Comparison of ENCODE assay signal across 8 mouse cellular contexts in the genomic region with DNA sequence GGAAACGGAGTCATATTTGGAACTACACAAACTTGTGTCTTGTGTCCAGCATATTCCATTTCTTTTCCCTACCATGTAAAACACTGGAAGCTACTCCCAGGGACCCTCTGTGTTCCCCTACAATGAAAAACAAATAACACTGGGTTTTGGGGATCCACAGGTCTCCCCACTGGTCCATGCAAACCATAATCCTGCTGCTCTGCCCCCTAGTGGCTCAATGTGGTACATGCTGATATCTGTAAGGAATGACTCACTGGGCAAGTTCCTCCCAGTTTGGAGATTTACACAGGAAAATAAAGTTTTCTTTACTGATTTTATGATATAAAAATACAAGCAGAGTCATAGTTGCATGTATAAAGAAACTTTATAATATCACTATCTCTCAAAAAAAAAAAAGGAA.
A peak's percentile ranks its signal among the peaks of the same experiment; 100 is the strongest.
DNase-seq lines count a peak whose midpoint lies in the region; ATAC-seq and TF ChIP-seq lines count a peak whose summit lies in the region.

No protein-coding gene starts in this region.

- H3K79me3 ChIP-seq in C2C12 (ENCODE audit: low read depth), result peaks cover 23% of the 10 kb centered on the region

- peak; percentile 27 for DNase-seq in heart, adult 8-10 months (ENCODE audit: low spot score)
- DNase-seq in adrenal gland, postnatal 36 days, result peak; percentile 57 to 62
- peak; percentile 23 for DNase-seq in liver, adult 2 months (ENCODE audit: extremely low read depth, low read depth, low spot score)
- peak; percentile 47 for DNase-seq in testis, postnatal 10 days (ENCODE audit: low spot score)
- no peak for DNase-seq in frontal cortex, postnatal 36 days (ENCODE audit: low spot score in 2 of 2)
- DNase-seq in forebrain, embryonic 10.5 days (ENCODE audit: extremely low spot score, low spot score), result no peak

- no peaks in the 10 kb centered on the region for H3K27me3 ChIP-seq in heart, embryonic 11.5 days (ENCODE audit: control insufficient read depth, insufficient read depth, low read length)
- H3K27me3 ChIP-seq in C2C12 (ENCODE audit: control insufficient read depth, insufficient read depth, insufficient read length), result no peaks in the 10 kb centered on the region
- no peaks in the 10 kb centered on the region for H3K27me3 ChIP-seq in liver, adult 2 months (ENCODE audit: control insufficient read depth, insufficient read depth, low read length)
- no peaks in the 10 kb centered on the region for H3K27me3 ChIP-seq in forebrain, embryonic 10.5 days (ENCODE audit: poor library complexity, severe bottlenecking)

- H3K4me3 ChIP-seq in heart, embryonic 11.5 days (ENCODE audit: low read depth, low read length), result no peak overlapping the region
- no peak overlapping the region for H3K4me3 ChIP-seq in C2C12 (ENCODE audit: insufficient read depth, poor library complexity, severe bottlenecking)
- H3K4me3 ChIP-seq in liver, adult 2 months (ENCODE audit: insufficient read depth, low read depth, low read length), result no peak overlapping the region
- no peak overlapping the region for H3K4me3 ChIP-seq in forebrain, embryonic 10.5 days

- TF ChIP-seq CTCF in C2C12 (IDR thresholded peaks at IDR 0.05; ENCODE audit: control insufficient read depth, insufficient read depth, insufficient read length), result peak; percentile 20
- TF ChIP-seq CTCF in liver, adult 2 months (IDR thresholded peaks at IDR 0.05; ENCODE audit: low read depth, low read length), result peak; percentile 47; the same call in 1 of the 2 replicates

- no peak overlapping the region for H3K9ac ChIP-seq in heart, embryonic 11.5 days (ENCODE audit: low read depth, low read length)
- no peak overlapping the region for H3K9ac ChIP-seq in liver, adult 2 months (ENCODE audit: low read depth, low read length)

- no peaks in the 10 kb centered on the region for H3K9me3 ChIP-seq in heart, embryonic 11.5 days (replicated peaks; ENCODE audit: control insufficient read depth, low read length)
- H3K9me3 ChIP-seq in forebrain, embryonic 10.5 days, result no peaks in the 10 kb centered on the region

- no peak overlapping the region for H3ac ChIP-seq in C2C12 (ENCODE audit: control insufficient read depth, insufficient read length, low read depth)

- TF ChIP-seq POLR2A in liver, adult 2 months (IDR thresholded peaks at IDR 0.05; ENCODE audit: extremely low read depth, insufficient read depth, low read length), result no peak

- 0 out of 2 replicates have a peak, but pooled peaks cover 2% of the 10 kb centered on the region for H3K36me3 ChIP-seq in heart, embryonic 11.5 days (ENCODE audit: control insufficient read depth, insufficient read depth, low read length)
- no peaks in the 10 kb centered on the region for H3K36me3 ChIP-seq in C2C12 (ENCODE audit: control insufficient read depth, insufficient read depth)
- no peaks in the 10 kb centered on the region for H3K36me3 ChIP-seq in liver, adult 2 months (ENCODE audit: control insufficient read depth, insufficient read depth, low read length)
- peaks cover 10% of the 10 kb centered on the region for H3K36me3 ChIP-seq in forebrain, embryonic 10.5 days (replicated peaks)

- H3K27ac ChIP-seq in heart, embryonic 11.5 days (ENCODE audit: low read depth, low read length), result no peak overlapping the region
- no peak overlapping the region for H3K27ac ChIP-seq in liver, adult 2 months (replicated peaks; ENCODE audit: insufficient read depth, low read depth, low read length)
- H3K27ac ChIP-seq in forebrain, embryonic 10.5 days, result no peak overlapping the region

- ATAC-seq in heart, embryonic 11.5 days (replicated peaks; ENCODE audit: insufficient number of reproducible peaks, low FRiP score, low TSS enrichment), result no peak

- peaks cover 70% of the 10 kb centered on the region for H3K79me2 ChIP-seq in C2C12 (ENCODE audit: control insufficient read depth, insufficient read depth)
- no peaks in the 10 kb centered on the region for H3K79me2 ChIP-seq in liver, adult 2 months (ENCODE audit: control insufficient read depth, insufficient read depth, low read length)

- WGBS in heart, embryonic 11.5 days (ENCODE audit: insufficient replicate concordance), result 92% methylated on average over 1 of the region's 1 CpGs
- WGBS in liver, adult 2 months, result 100% methylated on average over 1 of the region's 1 CpGs
- 100% methylated on average over 1 of the region's 1 CpGs for WGBS in forebrain, embryonic 10.5 days

- peaks cover 44% of the 10 kb centered on the region for H3K4me1 ChIP-seq in heart, embryonic 11.5 days (ENCODE audit: control insufficient read depth, insufficient read depth, low read length)
- no peaks in the 10 kb centered on the region for H3K4me1 ChIP-seq in liver, adult 2 months (ENCODE audit: control insufficient read depth, insufficient read depth, low read length)
- H3K4me1 ChIP-seq in forebrain, embryonic 10.5 days, result peaks cover 69% of the 10 kb centered on the region

- no peak overlapping the region for H3K4me2 ChIP-seq in heart, embryonic 11.5 days

TF ChIP-seq in C2C12, 6 proteins besides CTCF, POLR2A, EP300 and RAD21:
- TF ChIP-seq CEBPB (IDR thresholded peaks at IDR 0.05; ENCODE audit: low read depth), result no peak
- TF ChIP-seq USF1 (IDR thresholded peaks at IDR 0.05; ENCODE audit: low read depth), result no peak
- TF ChIP-seq MAX (IDR thresholded peaks at IDR 0.05), result no peak
- no peak for TF ChIP-seq MYOG (IDR thresholded peaks at IDR 0.05; ENCODE audit: control insufficient read depth, extremely low read depth, insufficient read length)
- TF ChIP-seq MYOD1 (IDR thresholded peaks at IDR 0.05; ENCODE audit: control insufficient read depth, insufficient read length, low read depth), result no peak
- no peak for TF ChIP-seq FOSL1 (IDR thresholded peaks at IDR 0.05; ENCODE audit: insufficient read depth, low read length, poor library complexity, severe bottlenecking)
TF ChIP-seq in C2C12: peak in this region for 0.

Comparison
In these comparisons a context has a peak if more than half of its experiments do, and no peak if none do; other contexts are left out.
1. DNase-seq: peak in heart, adult 8-10 months (single experiment), adrenal gland, postnatal 36 days (2 of 2), liver, adult 2 months (single experiment) and testis, postnatal 10 days (single experiment); none in frontal cortex, postnatal 36 days (0 of 2) and forebrain, embryonic 10.5 days (single experiment).